Mouse (Mus musculus): ENCODE measurements at regions not wholly inside any gene's neighbourhood (a gene's known extent, or its start where the extent isn't known, plus 50 kb on each side); places are given as distances from the start of the nearest gene placed in this dataset.

DNA sequence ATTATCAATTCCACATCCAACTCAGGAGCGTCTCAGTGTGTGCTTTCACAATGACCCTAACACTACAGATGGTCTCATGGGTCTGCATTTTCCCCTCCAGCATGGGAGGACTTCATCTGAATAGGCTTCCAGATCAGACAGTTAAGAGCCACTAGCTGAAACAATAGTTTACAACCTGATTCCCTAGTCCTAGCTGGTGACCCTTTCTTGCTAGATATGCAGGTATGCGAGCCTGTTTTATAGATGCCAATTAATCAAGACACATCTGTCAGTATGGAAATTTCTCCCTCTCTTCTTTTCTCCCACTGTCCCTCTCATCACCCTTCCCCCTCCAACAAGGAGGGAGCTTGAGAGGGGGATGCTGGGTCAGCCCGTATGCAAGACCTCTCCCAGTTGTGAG lies 71.2 kb upstream of the Zic3 start:
- no peak overlapping the region for H3K27ac ChIP-seq (ENCODE audit: insufficient read depth, low read length)
- H3K27me3 ChIP-seq (ENCODE audit: control insufficient read depth, insufficient read depth, low read length, poor library complexity, severe bottlenecking), result no peaks in the 10 kb centered on the region
- no peaks in the 10 kb centered on the region for H3K4me1 ChIP-seq (ENCODE audit: control insufficient read depth, insufficient read depth, low read length)
- no peaks in the 10 kb centered on the region for H3K36me3 ChIP-seq (ENCODE audit: control insufficient read depth, insufficient read depth, low read length, poor library complexity, severe bottlenecking)
- no peak overlapping the region for H3K4me3 ChIP-seq (ENCODE audit: low read depth, low read length)
- TF ChIP-seq CTCF (IDR thresholded peaks at IDR 0.05; ENCODE audit: low read depth, low read length) (no peak), POLR2A (IDR thresholded peaks at IDR 0.05; ENCODE audit: insufficient read depth, low read length) (no peak), EP300 (IDR thresholded peaks at IDR 0.05; ENCODE audit: insufficient read depth, low read depth, low read length) (no peak)
- H3K9ac ChIP-seq (ENCODE audit: low read depth, poor library complexity, severe bottlenecking), result no peak overlapping the region
- H3K9me3 ChIP-seq (replicated peaks; ENCODE audit: control insufficient read depth, insufficient read depth, low read length, poor library complexity, severe bottlenecking), result no peaks in the 10 kb centered on the region

DNA sequence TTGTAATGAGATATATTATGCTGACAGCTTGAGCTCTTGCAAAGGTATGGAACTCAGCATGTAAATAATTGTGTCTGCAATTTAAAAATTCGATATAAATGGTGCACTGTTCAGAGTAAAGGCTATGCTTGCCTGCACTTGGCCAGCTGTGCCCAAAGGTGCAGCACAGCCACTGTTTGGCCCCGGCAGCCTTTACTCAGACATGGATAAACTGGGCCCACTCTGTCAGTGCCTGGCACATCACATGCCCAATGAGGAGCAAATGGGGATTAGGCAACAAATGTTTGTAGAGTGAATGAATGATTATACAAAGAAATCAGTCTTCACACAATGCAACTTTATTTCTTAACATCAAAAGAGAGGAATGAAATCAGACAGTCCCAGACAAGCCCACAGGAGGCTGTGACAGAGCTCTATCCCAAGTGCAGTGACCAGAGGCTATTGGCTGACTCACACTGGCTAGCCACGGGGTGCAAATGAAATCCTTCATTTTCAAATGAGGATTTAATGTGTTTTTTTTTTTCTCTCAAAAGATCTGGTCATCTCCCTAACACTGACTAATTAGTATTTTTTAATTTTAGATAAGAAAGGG lies 67.8 kb upstream of the Zic3 start:
- Histone ChIP-seq H3K27ac (ENCODE audit: insufficient read depth, low read length) (no peak overlapping the region), H3K4me3 (ENCODE audit: low read depth, low read length) (no peak overlapping the region), H3K9ac (ENCODE audit: low read depth, poor library complexity, severe bottlenecking) (no peak overlapping the region), H3K36me3 (ENCODE audit: control insufficient read depth, insufficient read depth, low read length, poor library complexity, severe bottlenecking) (no peaks in the 10 kb centered on the region), H3K4me1 (ENCODE audit: control insufficient read depth, insufficient read depth, low read length) (no peaks in the 10 kb centered on the region), H3K9me3 (replicated peaks; ENCODE audit: control insufficient read depth, insufficient read depth, low read length, poor library complexity, severe bottlenecking) (no peaks in the 10 kb centered on the region), H3K27me3 (ENCODE audit: control insufficient read depth, insufficient read depth, low read length, poor library complexity, severe bottlenecking) (no peaks in the 10 kb centered on the region)
- TF ChIP-seq POLR2A (IDR thresholded peaks at IDR 0.05; ENCODE audit: insufficient read depth, low read length) (no peak), CTCF (IDR thresholded peaks at IDR 0.05; ENCODE audit: low read depth, low read length) (no peak), EP300 (IDR thresholded peaks at IDR 0.05; ENCODE audit: insufficient read depth, low read depth, low read length) (no peak)

Measured in ES-Bruce4 (cell line).